Mouse (Mus musculus) cerebellum, postnatal 36 days (tissue): ENCODE data around the gene Sp2.

Source experiments
- DNase-seq, 2 experiments: peaks; one replicate each; pipeline ENCODE4 v3.0.0; 2021 to 2022; ENCODE audit warnings: mixed read lengths in 2 of 2

Gene Sp2

GRCm38 (mm10) chr11:96906431-96907161, 76.2 kb downstream of the Sp2 start:
- DNase-seq: no peak
